Mouse (Mus musculus): ENCODE measurements around the gene Rbm20. TPM values are rescaled to one million over a fixed set of nuclear protein-coding genes. Genes with fewer than 3 reads are reported as not detected.

The Rbm20 gene
- polyA plus RNA-seq, 1 experiment from 2014 or later, result 0.52 TPM

DNA sequence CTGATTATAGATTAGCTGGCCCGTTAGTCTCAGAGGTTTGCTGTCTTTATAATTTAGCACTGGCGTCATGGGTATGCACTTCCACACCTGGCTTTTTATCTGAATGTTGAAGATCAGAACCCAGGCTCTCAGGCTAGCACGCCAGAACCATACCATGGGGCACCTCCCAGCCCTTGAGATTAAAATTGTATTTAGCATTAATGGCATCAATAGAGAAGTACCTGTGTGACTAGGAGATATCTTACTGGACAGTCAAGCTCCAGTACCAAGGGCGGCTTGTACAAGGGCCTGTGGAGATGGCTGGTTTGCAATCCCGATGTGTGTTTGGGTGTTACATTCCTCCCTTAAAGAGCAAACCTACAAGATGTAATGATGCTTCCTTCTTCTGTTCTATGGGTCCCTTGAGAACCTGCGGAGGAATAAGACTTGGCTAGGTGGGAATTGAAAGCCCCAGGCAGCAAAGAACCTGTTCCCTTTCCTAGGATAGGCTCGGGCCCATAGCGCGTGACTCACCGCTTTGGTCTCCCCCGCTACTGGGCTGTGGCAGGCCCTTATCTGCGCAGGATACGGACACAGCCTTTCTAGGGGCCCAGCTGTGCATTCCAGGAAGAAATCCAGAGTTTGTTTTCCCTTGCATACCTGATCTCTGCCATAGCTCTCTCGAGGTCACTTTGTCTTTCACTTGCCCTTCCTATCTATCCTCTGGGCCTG lies 111.7 kb downstream of the Rbm20 start:
- peak; percentile 58; the same call in 1 of the 2 replicates for ATAC-seq
- Histone ChIP-seq H3K4me3 (ENCODE audit: low read depth, low read length) (no peak overlapping the region), H3K9me3 (ENCODE audit: control insufficient read depth) (no peaks in the 10 kb centered on the region), H3K36me3 (ENCODE audit: control insufficient read depth, insufficient read depth) (no peaks in the 10 kb centered on the region), H3K4me2 (replicated peaks; ENCODE audit: low read depth) (peak overlapping the region; percentile 21), H3K4me1 (replicated peaks; ENCODE audit: control insufficient read depth, insufficient read depth, low read length) (peaks cover 8% of the 10 kb centered on the region; the same call in 1 of the 2 replicates), H3K27ac (ENCODE audit: low read depth, low read length) (no peak overlapping the region), H3K27me3 (replicated peaks; ENCODE audit: control insufficient read depth, insufficient read depth, low read length) (no peaks in the 10 kb centered on the region), H3K9ac (ENCODE audit: low read depth, low read length) (no peak overlapping the region)
- 52% methylated on average over 14 of the region's 14 CpGs for WGBS
- no peak for TF ChIP-seq CTCF (IDR thresholded peaks at IDR 0.05; ENCODE audit: low read depth)

DNA sequence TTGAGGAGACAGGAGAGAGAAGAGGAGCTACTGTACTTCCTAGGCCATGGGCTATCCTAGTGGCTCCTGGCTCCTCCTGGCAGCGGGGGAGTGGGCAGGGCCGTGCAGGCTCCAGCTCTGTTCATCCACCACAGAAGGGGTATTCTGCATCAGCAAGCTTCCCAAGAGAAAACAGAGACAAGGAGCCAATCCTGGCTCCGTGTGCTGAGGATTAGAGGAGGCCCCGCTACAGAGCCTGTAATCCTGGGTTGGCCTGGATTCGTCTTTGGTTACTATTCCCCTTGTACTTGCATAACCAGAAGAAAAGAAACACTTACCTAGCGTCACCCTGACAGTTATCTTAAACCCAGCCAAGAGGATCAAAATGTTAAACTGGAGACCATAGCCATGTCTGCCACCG lies 112.5 kb downstream of the Rbm20 start:
- ATAC-seq, result no peak
- TF ChIP-seq CTCF (IDR thresholded peaks at IDR 0.05; ENCODE audit: low read depth), result no peak

GRCm38 (mm10) chr19:53791751-53792720 lies 114.9 kb downstream of the Rbm20 start:
- no peaks in the 10 kb centered on the region for H3K36me3 ChIP-seq (ENCODE audit: control insufficient read depth, insufficient read depth)
- peaks cover 7% of the 10 kb centered on the region; the same call in 1 of the 2 replicates for H3K4me1 ChIP-seq (replicated peaks; ENCODE audit: control insufficient read depth, insufficient read depth, low read length)
- H3K9ac ChIP-seq (ENCODE audit: low read depth, low read length), result no peak overlapping the region
- H3K4me2 ChIP-seq (replicated peaks; ENCODE audit: low read depth), result no peak overlapping the region
- H3K9me3 ChIP-seq (ENCODE audit: control insufficient read depth), result no peaks in the 10 kb centered on the region
- TF ChIP-seq CTCF (IDR thresholded peaks at IDR 0.05; ENCODE audit: low read depth), result no peak
- no peak for ATAC-seq
- H3K27ac ChIP-seq (ENCODE audit: low read depth, low read length), result no peak overlapping the region
- H3K4me3 ChIP-seq (ENCODE audit: low read depth, low read length), result no peak overlapping the region
- 75% methylated on average over 20 of the region's 20 CpGs for WGBS
- no peaks in the 10 kb centered on the region for H3K27me3 ChIP-seq (replicated peaks; ENCODE audit: control insufficient read depth, insufficient read depth, low read length)

More for the DNA sequence above, 112.5 kb downstream of the Rbm20 start:
- no peak overlapping the region for H3K9ac ChIP-seq (ENCODE audit: low read depth, low read length)
- H3K4me1 ChIP-seq (replicated peaks; ENCODE audit: control insufficient read depth, insufficient read depth, low read length), result peaks cover 8% of the 10 kb centered on the region; the same call in 1 of the 2 replicates
- H3K4me3 ChIP-seq (ENCODE audit: low read depth, low read length), result no peak overlapping the region
- H3K9me3 ChIP-seq (ENCODE audit: control insufficient read depth), result no peaks in the 10 kb centered on the region
- no peak overlapping the region for H3K4me2 ChIP-seq (replicated peaks; ENCODE audit: low read depth)
- no peak overlapping the region for H3K27ac ChIP-seq (ENCODE audit: low read depth, low read length)
- H3K27me3 ChIP-seq (replicated peaks; ENCODE audit: control insufficient read depth, insufficient read depth, low read length), result no peaks in the 10 kb centered on the region
- WGBS, result 76% methylated on average over 7 of the region's 7 CpGs
- no peaks in the 10 kb centered on the region for H3K36me3 ChIP-seq (ENCODE audit: control insufficient read depth, insufficient read depth)

DNA sequence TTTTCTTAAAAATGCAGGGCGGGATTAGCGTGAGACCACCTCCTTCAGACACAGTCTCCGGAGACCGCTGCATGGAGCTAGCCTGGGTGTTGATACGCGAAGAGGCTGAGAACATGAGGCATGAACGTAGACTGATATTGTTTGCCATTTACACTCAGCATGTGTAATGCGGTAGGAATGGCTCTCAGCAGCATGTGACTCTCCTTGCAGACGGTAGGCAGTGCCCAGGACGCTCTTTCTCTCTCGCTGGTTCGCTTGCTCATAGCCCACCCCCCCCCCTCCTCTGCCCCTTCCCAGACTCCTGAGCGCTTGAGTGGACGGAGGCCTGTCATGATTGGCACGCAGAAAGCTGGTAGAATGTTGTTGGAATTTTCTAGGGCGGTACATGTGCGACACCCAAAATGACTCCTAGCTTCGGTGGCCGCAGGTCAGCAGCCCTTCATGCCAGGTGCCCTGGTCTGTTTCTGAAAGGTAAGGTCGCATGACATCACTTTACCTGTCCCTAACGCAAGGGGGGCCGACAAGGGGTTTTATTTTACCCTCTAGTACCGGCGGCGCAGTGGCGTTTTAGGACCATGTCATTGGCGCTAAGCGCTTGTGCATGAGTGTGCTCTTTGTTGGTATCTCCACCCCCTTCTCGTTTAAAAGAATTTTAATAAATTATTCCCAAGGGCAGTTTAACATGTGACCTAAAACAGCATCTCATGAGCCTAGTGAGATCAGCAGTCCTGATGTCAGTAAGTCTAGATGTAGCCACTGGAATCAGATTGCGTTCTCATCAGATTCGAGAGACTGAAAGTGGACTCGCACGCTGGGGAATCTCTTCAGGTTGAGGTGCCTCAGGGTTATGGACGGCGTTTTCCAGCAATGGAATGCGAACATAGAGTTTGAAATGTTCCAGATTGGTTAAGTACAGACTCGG lies 116.1 kb downstream of the Rbm20 start:
- WGBS, result 88% methylated on average over 37 of the region's 37 CpGs
- no peak overlapping the region for H3K4me3 ChIP-seq (ENCODE audit: low read depth, low read length)
- no peak overlapping the region for H3K27ac ChIP-seq (ENCODE audit: low read depth, low read length)
- no peaks in the 10 kb centered on the region for H3K9me3 ChIP-seq (ENCODE audit: control insufficient read depth)
- no peak overlapping the region for H3K9ac ChIP-seq (ENCODE audit: low read depth, low read length)
- no peak for ATAC-seq
- peaks cover 5% of the 10 kb centered on the region; the same call in 1 of the 2 replicates for H3K4me1 ChIP-seq (replicated peaks; ENCODE audit: control insufficient read depth, insufficient read depth, low read length)
- no peaks in the 10 kb centered on the region for H3K27me3 ChIP-seq (replicated peaks; ENCODE audit: control insufficient read depth, insufficient read depth, low read length)
- H3K36me3 ChIP-seq (ENCODE audit: control insufficient read depth, insufficient read depth), result no peaks in the 10 kb centered on the region
- TF ChIP-seq CTCF (IDR thresholded peaks at IDR 0.05; ENCODE audit: low read depth), result no peak
- H3K4me2 ChIP-seq (replicated peaks; ENCODE audit: low read depth), result no peak overlapping the region

- no peak for TF ChIP-seq CTCF (IDR thresholded peaks at IDR 0.05; ENCODE audit: low read depth)
- 79% methylated on average over 23 of the region's 23 CpGs for WGBS
- no peak overlapping the region for H3K4me2 ChIP-seq (replicated peaks; ENCODE audit: low read depth)
Measured at GRCm38 (mm10) chr19:53793994-53794890, 117.1 kb downstream of the Rbm20 start.

More at GRCm38 (mm10) chr19:53793994-53794890, 117.1 kb downstream of the Rbm20 start:
- no peak for ATAC-seq
- no peaks in the 10 kb centered on the region for H3K4me1 ChIP-seq (replicated peaks; ENCODE audit: control insufficient read depth, insufficient read depth, low read length)
- H3K27me3 ChIP-seq (replicated peaks; ENCODE audit: control insufficient read depth, insufficient read depth, low read length), result no peaks in the 10 kb centered on the region
- H3K9me3 ChIP-seq (ENCODE audit: control insufficient read depth), result no peaks in the 10 kb centered on the region
- H3K36me3 ChIP-seq (ENCODE audit: control insufficient read depth, insufficient read depth), result no peaks in the 10 kb centered on the region
- H3K27ac ChIP-seq (ENCODE audit: low read depth, low read length), result no peak overlapping the region
- no peak overlapping the region for H3K4me3 ChIP-seq (ENCODE audit: low read depth, low read length)
- H3K9ac ChIP-seq (ENCODE audit: low read depth, low read length), result no peak overlapping the region
